Comparison of ENCODE assay signal across 9 mouse cellular contexts in the genomic region with DNA sequence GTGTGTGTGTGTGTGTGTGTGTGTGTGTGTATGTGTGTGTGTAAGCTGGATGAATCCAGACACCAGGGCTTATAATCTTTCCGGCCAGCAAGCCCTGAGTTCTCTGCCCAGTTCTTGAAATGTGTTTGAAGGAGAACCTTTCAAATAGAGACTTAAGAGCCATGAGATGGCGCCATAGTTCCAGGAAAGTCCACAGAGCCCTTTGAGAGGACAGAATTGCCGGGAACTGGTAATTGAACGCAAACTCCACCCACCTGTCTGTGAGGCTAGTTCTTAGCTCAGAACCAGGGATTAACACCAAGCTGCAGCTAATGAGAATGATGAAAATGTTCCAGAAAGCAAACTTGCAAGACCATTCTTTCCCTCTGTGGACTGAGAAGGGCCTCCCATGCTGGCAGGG.
DNase-seq lines count a peak whose midpoint lies in the region; ATAC-seq and TF ChIP-seq lines count a peak whose summit lies in the region.
"Had no signal": no experiment of that assay in that cellular context is flagged by ENCODE, and none has a peak within 500 bp of the region (broad histone marks: within the 10 kb centered on the region; RNA-seq: fewer than 3 reads in every experiment).

No protein-coding gene starts in this region.

- H3K27ac ChIP-seq in gastrocnemius, adult 2 months: no peak overlapping the region
- H3K27ac ChIP-seq in embryonic facial prominence, embryonic 11.5 days (replicated peaks; ENCODE audit: low read depth, low read length): no peak overlapping the region
- no peak overlapping the region for H3K27ac ChIP-seq in midbrain, postnatal 0 days (ENCODE audit: low read depth, low read length)
- H3K27ac ChIP-seq: liver, embryonic 15.5 days had no signal

- no peaks in the 10 kb centered on the region for H3K9me3 ChIP-seq in embryonic facial prominence, embryonic 11.5 days (replicated peaks; ENCODE audit: control insufficient read depth, low read length)
- no peaks in the 10 kb centered on the region for H3K9me3 ChIP-seq in midbrain, postnatal 0 days (ENCODE audit: low read length)
- H3K9me3 ChIP-seq: liver, embryonic 15.5 days had no signal

- no peak overlapping the region for H3K9ac ChIP-seq in embryonic facial prominence, embryonic 11.5 days (replicated peaks; ENCODE audit: low read length)
- H3K9ac ChIP-seq in midbrain, postnatal 0 days (replicated peaks; ENCODE audit: low read length, poor library complexity, severe bottlenecking): no peak overlapping the region
- H3K9ac ChIP-seq: liver, embryonic 15.5 days had no signal

- intact Hi-C loops in gastrocnemius, adult 2 months (cut with DNase I): no loop called here

- no peak overlapping the region for H3K4me2 ChIP-seq in embryonic facial prominence, embryonic 11.5 days (ENCODE audit: low read depth, low read length)
- H3K4me2 ChIP-seq in midbrain, postnatal 0 days (ENCODE audit: low read depth, low read length, poor library complexity, severe bottlenecking): no peak overlapping the region
- H3K4me2 ChIP-seq: liver, embryonic 15.5 days had no signal

- DNase-seq in gastrocnemius, adult 2 months: no peak
- DNase-seq in gastrocnemius, postnatal 4 days (ENCODE audit: low spot score in 2 of 2): no peak
- peak; percentile 74 for DNase-seq in ES-CJ7 (ENCODE audit: low read depth, low spot score)
- peak; percentile 74 for DNase-seq in embryonic facial prominence, embryonic 11.5 days (ENCODE audit: low spot score)
- peak; percentile 37 to 70 for DNase-seq in layer of hippocampus, adult 8-10 months (ENCODE audit: low spot score in 2 of 2)
- peak; percentile 93 for DNase-seq in midbrain, postnatal 0 days (ENCODE audit: low spot score)
- DNase-seq in urinary bladder, adult 2 months (ENCODE audit: low spot score): no peak
- no peak for DNase-seq in heart, adult 8-10 months (ENCODE audit: low spot score)

- peak; percentile 26; the same call in 1 of the 2 replicates for TF ChIP-seq CTCF in gastrocnemius, adult 2 months (IDR thresholded peaks at IDR 0.05)
- peak; percentile 81 for TF ChIP-seq CTCF in midbrain, postnatal 0 days (IDR thresholded peaks at IDR 0.05)

- no peaks in the 10 kb centered on the region for H3K27me3 ChIP-seq in embryonic facial prominence, embryonic 11.5 days (ENCODE audit: control insufficient read depth, insufficient read depth, low read length)
- no peaks in the 10 kb centered on the region for H3K27me3 ChIP-seq in midbrain, postnatal 0 days (ENCODE audit: insufficient read depth, low read length)
- H3K27me3 ChIP-seq: liver, embryonic 15.5 days had no signal

- no peak for ATAC-seq in embryonic facial prominence, embryonic 11.5 days (replicated peaks; ENCODE audit: insufficient number of reproducible peaks, low FRiP score, low TSS enrichment, low read depth)
- no peak for ATAC-seq in midbrain, postnatal 0 days (ENCODE audit: low FRiP score)

- WGBS in embryonic facial prominence, embryonic 11.5 days: 19% methylated on average over 4 of the region's 4 CpGs
- WGBS in midbrain, postnatal 0 days: 7% methylated on average over 4 of the region's 4 CpGs

- H3K4me1 ChIP-seq in embryonic facial prominence, embryonic 11.5 days (ENCODE audit: control insufficient read depth, insufficient read depth, low read length): no peaks in the 10 kb centered on the region
- no peaks in the 10 kb centered on the region; the same call in 1 of the 2 replicates for H3K4me1 ChIP-seq in midbrain, postnatal 0 days (ENCODE audit: insufficient read depth, low read length)
- H3K4me1 ChIP-seq: liver, embryonic 15.5 days had no signal

- no peak overlapping the region for H3K4me3 ChIP-seq in gastrocnemius, adult 2 months
- no peak overlapping the region for H3K4me3 ChIP-seq in embryonic facial prominence, embryonic 11.5 days (ENCODE audit: low read depth, low read length)
- no peak overlapping the region for H3K4me3 ChIP-seq in midbrain, postnatal 0 days (ENCODE audit: low read depth, low read length)
- H3K4me3 ChIP-seq: liver, embryonic 15.5 days had no signal

- H3K36me3 ChIP-seq in embryonic facial prominence, embryonic 11.5 days (replicated peaks; ENCODE audit: control insufficient read depth, insufficient read depth, low read depth, low read length): no peaks in the 10 kb centered on the region
- no peaks in the 10 kb centered on the region for H3K36me3 ChIP-seq in midbrain, postnatal 0 days (ENCODE audit: insufficient read depth, low read length)
- H3K36me3 ChIP-seq: liver, embryonic 15.5 days had no signal

Comparison
In these comparisons a context has a peak if more than half of its experiments do, and no peak if none do; other contexts are left out.
1. DNase-seq: peak in ES-CJ7 (single experiment), embryonic facial prominence, embryonic 11.5 days (single experiment), layer of hippocampus, adult 8-10 months (2 of 2) and midbrain, postnatal 0 days (single experiment); none in gastrocnemius, adult 2 months (single experiment), gastrocnemius, postnatal 4 days (0 of 2), urinary bladder, adult 2 months (single experiment) and heart, adult 8-10 months (single experiment).